Mouse (Mus musculus) hindbrain, embryonic 15.5 days (tissue): ENCODE results near the gene Arhgef1. TPM values are rescaled to one million over a fixed set of nuclear protein-coding genes. Genes with fewer than 3 reads are reported as not detected.

Source experiments
- ATAC-seq: fragments of 200-750 bp; cut with Nextera tagmentation; 2 replicates; pipeline ENCODE4 v1.8.0; 2017; ENCODE audit warnings: low read depth, moderate number of reproducible peaks, moderate TSS enrichment; ENCODE audit not compliant: low FRiP score
- H3K27ac ChIP-seq: fragments of 300-500 bp; sonication (generic); replicated peaks from 2 replicates; pipeline ENCODE4 v1.5.1; 2015; ENCODE audit warnings: mild to moderate bottlenecking, inconsistent platforms
- H3K27me3 ChIP-seq: fragments of 300-500 bp; sonication (generic); 2 replicates; pipeline ENCODE4 v1.6.1; 2015; ENCODE audit warnings: control low read depth, inconsistent platforms
- H3K36me3 ChIP-seq: fragments of 300-500 bp; sonication (generic); 2 replicates; pipeline ENCODE4 v1.6.1; 2015; ENCODE audit warnings: control low read depth, inconsistent platforms
- H3K4me1 ChIP-seq: fragments of 300-500 bp; sonication (generic); replicated peaks from 2 replicates; pipeline ENCODE4 v1.6.1; 2015; ENCODE audit warnings: control low read depth, inconsistent platforms
- H3K4me2 ChIP-seq: fragments of 300-500 bp; sonication (generic); 2 replicates; pipeline ENCODE4 v1.6.1; 2015; ENCODE audit warnings: moderate library complexity, mild to moderate bottlenecking, inconsistent platforms
- H3K4me3 ChIP-seq: fragments of 300-500 bp; sonication (generic); 2 replicates; pipeline ENCODE4 v1.5.1; 2015; ENCODE audit warnings: mild to moderate bottlenecking, inconsistent platforms
- H3K9ac ChIP-seq: fragments of 300-500 bp; sonication (generic); 2 replicates; pipeline ENCODE4 v1.6.1; 2015; ENCODE audit warnings: inconsistent platforms
- H3K9me3 ChIP-seq: fragments of 300-500 bp; sonication (generic); 2 replicates; pipeline ENCODE4 v1.6.1; 2016; ENCODE audit warnings: control low read depth, inconsistent platforms
- WGBS: fragments of 180-500 bp; shearing (Covaris S2); methylation state at CpG from one replicate; pipeline ENCODE4 v1.1.7; 2015; 5-methylcytosine and 5-hydroxymethylcytosine counted together
- microRNA-seq: library from miRNA; unstranded; fragments of <30 nt; microRNA quantifications from one replicate; pipeline ENCODE4, GENCODE M21; 2016
- polyA plus RNA-seq: library from polyadenylated mRNA; unstranded; fragments of >200 nt; fragmentation: Nextera tagmentation; extraction: Ambion mirVana; gene quantifications from 2 replicates; pipeline ENCODE4 v1.2.1, GENCODE M21; 2015

The Arhgef1 gene
- polyA plus RNA-seq, 1 experiment from 2014 or later = 73.5 TPM

DNA sequence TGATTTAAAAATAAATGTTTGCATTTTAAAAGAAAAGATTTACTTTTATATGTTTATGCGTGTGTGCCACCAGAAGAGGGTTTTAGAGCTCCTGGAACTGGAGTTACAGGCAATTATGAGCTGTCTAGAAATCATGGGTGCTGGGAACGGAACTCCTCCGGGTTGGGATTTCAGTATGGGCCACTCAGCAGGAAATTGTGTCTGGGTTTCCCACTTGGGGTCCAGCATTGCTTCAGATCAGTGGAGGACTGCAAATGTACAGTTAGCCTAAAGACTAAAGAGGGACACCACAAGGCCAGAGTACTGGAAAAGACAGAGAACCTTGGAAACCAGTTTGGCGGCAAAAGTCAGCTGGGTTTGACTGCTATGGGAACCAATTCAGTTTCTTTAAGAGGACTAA, 70.5 kb downstream of the Arhgef1 start:
- Histone ChIP-seq H3K27me3 (no peaks in the 10 kb centered on the region), H3K4me3 (no peak overlapping the region), H3K9ac (no peak overlapping the region), H3K36me3 (peaks cover 11% of the 10 kb centered on the region), H3K4me1 (peaks cover 12% of the 10 kb centered on the region), H3K4me2 (no peak overlapping the region), H3K9me3 (no peaks in the 10 kb centered on the region), H3K27ac (no peak overlapping the region)
- no peak for ATAC-seq
- 84% methylated on average over 4 of the region's 4 CpGs for WGBS

DNA sequence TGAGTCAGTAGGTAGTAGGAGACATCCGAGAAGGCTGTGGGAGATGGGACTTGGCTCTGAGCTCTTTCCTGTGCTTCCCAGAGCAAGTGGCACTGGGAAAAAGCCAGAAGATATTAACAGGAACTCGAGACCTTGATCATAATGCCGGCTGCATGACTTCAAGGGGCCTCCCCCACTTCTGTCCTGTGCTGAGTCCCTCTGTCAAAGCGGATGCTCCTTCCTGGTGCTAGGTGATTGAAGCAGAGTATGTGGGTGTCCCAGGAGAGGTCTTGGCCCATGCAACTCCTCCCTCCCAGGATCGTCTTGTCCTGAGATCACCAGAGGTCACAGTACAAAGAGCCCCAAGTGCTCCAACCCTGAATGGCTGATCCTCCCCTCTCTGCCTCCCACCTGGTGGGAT, 71.2 kb downstream of the Arhgef1 start:
- no peak overlapping the region for H3K4me3 ChIP-seq
- no peaks in the 10 kb centered on the region for H3K27me3 ChIP-seq
- H3K4me2 ChIP-seq = no peak overlapping the region
- H3K27ac ChIP-seq = no peak overlapping the region
- no peaks in the 10 kb centered on the region for H3K9me3 ChIP-seq
- no peak overlapping the region for H3K9ac ChIP-seq
- no peak for ATAC-seq
- WGBS = 81% methylated on average over 5 of the region's 5 CpGs
- H3K4me1 ChIP-seq = peaks cover 12% of the 10 kb centered on the region
- peaks cover 18% of the 10 kb centered on the region for H3K36me3 ChIP-seq

DNA sequence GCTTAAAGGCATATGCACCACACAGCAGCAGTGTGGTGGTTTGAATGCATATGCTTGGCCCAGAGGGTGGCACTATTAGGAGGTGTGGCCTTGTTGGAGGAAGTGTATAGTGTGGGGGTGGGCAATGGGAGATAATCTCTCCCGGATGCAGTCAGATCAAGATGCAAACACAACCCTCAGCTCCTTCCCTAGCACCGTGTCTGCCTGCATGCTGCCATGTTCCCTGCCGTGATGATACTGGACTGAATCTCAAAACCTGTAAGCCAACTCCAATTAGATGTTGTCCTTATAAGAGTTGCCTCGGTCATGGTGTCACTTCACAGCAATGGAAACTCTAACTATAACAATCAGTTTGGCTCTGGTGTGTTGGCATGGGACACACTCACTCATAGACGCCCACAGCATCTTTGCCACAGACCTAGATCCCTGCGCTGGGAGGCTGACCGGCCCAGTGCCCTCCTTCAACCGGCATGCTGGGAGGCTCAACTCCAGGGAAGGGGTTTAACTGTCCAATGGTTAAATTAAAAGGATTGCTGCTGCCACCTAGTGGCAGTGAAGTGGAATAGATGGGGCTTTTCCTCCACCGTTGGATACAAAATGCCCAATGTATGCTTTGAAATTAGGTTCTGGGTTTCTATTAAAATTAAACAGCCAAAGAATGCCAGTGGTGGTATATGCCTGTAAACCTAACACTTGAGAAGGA, 72.3 kb downstream of the Arhgef1 start:
- H3K9ac ChIP-seq = no peak overlapping the region
- no peak overlapping the region for H3K4me2 ChIP-seq
- no peaks in the 10 kb centered on the region for H3K27me3 ChIP-seq
- H3K4me1 ChIP-seq = peaks cover 12% of the 10 kb centered on the region
- H3K27ac ChIP-seq = no peak overlapping the region
- no peak for ATAC-seq
- no peaks in the 10 kb centered on the region for H3K9me3 ChIP-seq
- peaks cover 29% of the 10 kb centered on the region for H3K36me3 ChIP-seq
- H3K4me3 ChIP-seq = no peak overlapping the region
- WGBS = 32% methylated on average over 9 of the region's 9 CpGs

Small RNA genes lying within 50 kb of the gene (microRNA-seq; reads per million reads assigned to microRNA genes)
- 0.87 reads per million for gene Mir7046

Other genes starting within 250 kb of the Arhgef1 start
- not detected in 2 replicates for gene Tex101, start 226.2 kb upstream of the Arhgef1 start, polyA plus RNA-seq
- gene BC049730, start 193.7 kb upstream of the Arhgef1 start, polyA plus RNA-seq = not detected in 2 replicates
- gene Gm4763, start 176.0 kb upstream of the Arhgef1 start, polyA plus RNA-seq = not detected in 2 replicates
- gene Cd177, start 142.6 kb upstream of the Arhgef1 start, polyA plus RNA-seq = 0.26 and 0.49 TPM in 2 replicates
- 0.21 and 0.48 TPM in 2 replicates for gene Ceacam10, start 125.7 kb upstream of the Arhgef1 start, polyA plus RNA-seq
- gene Gm9844, start 40.7 kb upstream of the Arhgef1 start, polyA plus RNA-seq = 29.3 and 43.6 TPM in 2 replicates
- gene Lypd4, start 33.0 kb upstream of the Arhgef1 start, polyA plus RNA-seq = not detected in 2 replicates
- 0.20 and 0.30 TPM in 2 replicates for gene Dmrtc2, start 32.9 kb upstream of the Arhgef1 start, polyA plus RNA-seq
- 1,106 and 1,236 TPM in 2 replicates for gene Rps19, start 18.5 kb upstream of the Arhgef1 start, polyA plus RNA-seq
- gene Cd79a, start 5.5 kb upstream of the Arhgef1 start, polyA plus RNA-seq = 0.17 and 0.46 TPM in 2 replicates
- 5.2 and 5.4 TPM in 2 replicates for gene Gm4881, start 41.6 kb downstream of the Arhgef1 start, polyA plus RNA-seq
- gene Rabac1, start 69.8 kb downstream of the Arhgef1 start, polyA plus RNA-seq = 302 and 308 TPM in 2 replicates
- 487 and 576 TPM in 2 replicates for gene Atp1a3, start 103.0 kb downstream of the Arhgef1 start, polyA plus RNA-seq
- gene Grik5, start 169.4 kb downstream of the Arhgef1 start, polyA plus RNA-seq = 18.3 and 18.5 TPM in 2 replicates
- 33.9 and 37.7 TPM in 2 replicates for gene Zfp574, start 169.7 kb downstream of the Arhgef1 start, polyA plus RNA-seq